Mouse (Mus musculus) heart, embryonic 15.5 days (tissue): Measurements from ENCODE around the gene Brd2. TPM values are rescaled to one million over a fixed set of nuclear protein-coding genes. Genes with fewer than 3 reads are reported as not detected.

ENCODE experiments used
- ATAC-seq: fragments of 200-750 bp; cut with Nextera tagmentation; replicated peaks from 2 replicates; pipeline ENCODE4 v1.8.0; 2017; ENCODE audit warnings: low read depth, moderate TSS enrichment; ENCODE audit not compliant: insufficient number of reproducible peaks, insufficient read depth, low FRiP score
- H3K27ac ChIP-seq: fragments of 300-500 bp; sonication (generic); 2 replicates; pipeline ENCODE4 v1.5.1; 2015; ENCODE audit warnings: mild to moderate bottlenecking, inconsistent platforms
- H3K27me3 ChIP-seq: fragments of 300-500 bp; sonication (generic); 2 replicates; pipeline ENCODE4 v1.6.1; 2015; ENCODE audit warnings: inconsistent platforms
- H3K36me3 ChIP-seq: fragments of 300-500 bp; sonication (generic); 2 replicates; pipeline ENCODE4 v1.6.1; 2015; ENCODE audit warnings: mild to moderate bottlenecking, inconsistent platforms
- H3K4me1 ChIP-seq: fragments of 300-500 bp; sonication (generic); replicated peaks from 2 replicates; pipeline ENCODE4 v1.6.1; 2015; ENCODE audit warnings: inconsistent platforms
- H3K4me2 ChIP-seq: fragments of 300-500 bp; sonication (generic); 2 replicates; pipeline ENCODE4 v1.6.1; 2015; ENCODE audit warnings: inconsistent platforms, mild to moderate bottlenecking, moderate library complexity
- H3K4me3 ChIP-seq: fragments of 300-500 bp; sonication (generic); 2 replicates; pipeline ENCODE4 v1.5.1; 2015; ENCODE audit warnings: mild to moderate bottlenecking, inconsistent platforms
- H3K9ac ChIP-seq: fragments of 300-500 bp; sonication (generic); 2 replicates; pipeline ENCODE4 v1.6.1; 2015; ENCODE audit warnings: mild to moderate bottlenecking, inconsistent platforms
- H3K9me3 ChIP-seq: fragments of 300-500 bp; sonication (generic); replicated peaks from 2 replicates; pipeline ENCODE4 v1.6.1; 2016; ENCODE audit warnings: inconsistent platforms
- WGBS: fragments of 180-500 bp; shearing (Covaris S2); methylation state at CpG from one replicate; pipeline ENCODE4 v1.1.7; 2015; ENCODE audit warnings: mixed read lengths; 5-methylcytosine and 5-hydroxymethylcytosine counted together
- polyA plus RNA-seq: library from polyadenylated mRNA; unstranded; fragments of >200 nt; fragmentation: Nextera tagmentation; extraction: Ambion mirVana; gene quantifications from 2 replicates; pipeline ENCODE4 v1.2.1, GENCODE M21; 2015

Brd2 gene
- polyA plus RNA-seq, 1 experiment from 2014 or later: 59.0 TPM

GRCm38 (mm10) chr17:34143461-34143860, 21.0 kb upstream of the Brd2 start:
- Histone ChIP-seq H3K4me3 (no peak overlapping the region), H3K9ac (no peak overlapping the region), H3K4me1 (peaks cover 14% of the 10 kb centered on the region), H3K27me3 (peaks cover 43% of the 10 kb centered on the region), H3K36me3 (no peaks in the 10 kb centered on the region), H3K9me3 (no peaks in the 10 kb centered on the region), H3K27ac (no peak overlapping the region), H3K4me2 (no peak overlapping the region)
- WGBS: 60% methylated on average over 5 of the region's 5 CpGs
- no peak for ATAC-seq

DNA sequence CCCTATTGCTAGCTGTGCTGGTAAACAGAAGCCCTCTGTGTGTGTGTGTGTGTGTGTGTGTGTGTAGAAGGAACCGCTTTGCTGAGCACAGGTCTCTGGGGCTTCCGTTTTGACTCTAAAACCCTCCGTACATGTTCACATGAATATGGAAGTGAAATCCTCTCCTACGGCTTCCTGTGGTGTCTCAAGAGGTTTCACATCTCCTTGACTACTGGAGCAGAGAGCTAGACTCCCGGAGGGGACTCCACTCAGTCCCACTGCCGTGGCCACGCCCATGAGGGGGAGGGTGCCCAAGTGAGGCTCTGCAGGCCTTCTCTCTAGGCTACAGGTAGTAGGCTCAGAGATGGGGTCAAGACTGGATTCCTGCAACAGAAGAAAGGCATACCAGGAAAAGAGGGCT, 20.6 kb upstream of the Brd2 start, which contains the start of gene H2-DMb2:
H2-DMb2 (plus strand) TSS at position 275 of the 400 bp plus-strand sequence.
- Histone ChIP-seq H3K9ac (no peak within 1 kb of the TSS), H3K4me3 (no peak within 1 kb of the TSS), H3K4me1 (peaks cover 14% of the 10 kb centered on the region), H3K27ac (peak within 1 kb of the TSS; percentile 5; the same call in 1 of the 2 replicates), H3K4me2 (no peak within 1 kb of the TSS), H3K36me3 (no peaks in the 10 kb centered on the region), H3K27me3 (peaks cover 47% of the 10 kb centered on the region), H3K9me3 (no peaks in the 10 kb centered on the region)
- WGBS: 34% methylated on average over 7 of the region's 7 CpGs
- ATAC-seq: peak; percentile 41; the same call in 1 of the 2 replicates

- Histone ChIP-seq H3K4me1 (peaks cover 14% of the 10 kb centered on the region), H3K9me3 (no peaks in the 10 kb centered on the region), H3K4me2 (no peak overlapping the region), H3K36me3 (no peaks in the 10 kb centered on the region), H3K27ac (peak overlapping the region; percentile 5; the same call in 1 of the 2 replicates), H3K27me3 (peaks cover 48% of the 10 kb centered on the region), H3K9ac (no peak overlapping the region), H3K4me3 (no peak overlapping the region)
- no peak for ATAC-seq
- WGBS: 60% methylated on average over 7 of the region's 7 CpGs
Measured at GRCm38 (mm10) chr17:34142456-34143010, 20.1 kb upstream of the Brd2 start.

DNA sequence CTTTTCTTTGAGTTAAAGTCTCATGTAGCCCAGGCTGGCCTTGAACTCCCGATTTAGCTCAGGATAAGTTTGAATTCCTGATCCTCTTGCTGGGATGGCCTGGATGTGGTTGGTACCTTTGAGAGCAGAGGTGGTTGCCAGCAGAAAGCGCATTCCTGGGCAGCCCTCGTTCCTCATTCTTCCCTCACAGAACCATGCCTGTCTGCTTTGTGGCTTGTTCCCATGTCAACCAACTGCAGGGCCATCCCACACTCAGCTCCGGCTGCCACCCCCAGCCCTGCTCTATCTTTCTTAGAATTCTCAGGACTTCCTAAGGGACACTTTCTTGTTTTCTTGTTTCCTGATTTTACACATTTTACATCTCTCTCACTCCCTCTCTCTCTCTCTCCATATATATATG, 19.0 kb upstream of the Brd2 start:
- WGBS: 51% methylated on average over 4 of the region's 4 CpGs
- Histone ChIP-seq H3K27me3 (peaks cover 57% of the 10 kb centered on the region), H3K27ac (no peak overlapping the region)

DNA sequence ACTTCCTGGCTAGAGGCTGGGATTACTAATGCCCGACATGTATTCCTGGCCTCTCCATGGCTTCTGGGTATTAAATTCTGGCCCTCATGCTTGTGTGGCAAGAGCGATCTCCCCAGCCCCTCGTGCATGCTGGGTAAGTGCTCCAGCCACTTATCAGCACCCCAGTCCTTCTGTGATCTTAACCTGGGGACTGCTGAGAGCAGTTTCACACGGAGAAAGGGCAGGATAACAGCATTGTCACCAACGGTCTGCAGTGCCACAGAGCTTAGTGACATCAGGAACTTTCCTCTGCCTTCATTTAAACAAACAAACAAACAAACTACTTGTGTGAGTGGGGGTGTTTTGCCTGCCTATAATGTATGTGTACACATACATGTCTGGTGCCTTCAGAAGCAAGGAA, 17.8 kb upstream of the Brd2 start:
- Histone ChIP-seq H3K27ac (no peak overlapping the region), H3K27me3 (peaks cover 61% of the 10 kb centered on the region)

More for the DNA sequence above, 19.0 kb upstream of the Brd2 start:
- Histone ChIP-seq H3K9ac (no peak overlapping the region), H3K36me3 (no peaks in the 10 kb centered on the region), H3K4me2 (no peak overlapping the region), H3K4me1 (peaks cover 14% of the 10 kb centered on the region), H3K4me3 (no peak overlapping the region), H3K9me3 (no peaks in the 10 kb centered on the region)
- ATAC-seq: no peak

DNA sequence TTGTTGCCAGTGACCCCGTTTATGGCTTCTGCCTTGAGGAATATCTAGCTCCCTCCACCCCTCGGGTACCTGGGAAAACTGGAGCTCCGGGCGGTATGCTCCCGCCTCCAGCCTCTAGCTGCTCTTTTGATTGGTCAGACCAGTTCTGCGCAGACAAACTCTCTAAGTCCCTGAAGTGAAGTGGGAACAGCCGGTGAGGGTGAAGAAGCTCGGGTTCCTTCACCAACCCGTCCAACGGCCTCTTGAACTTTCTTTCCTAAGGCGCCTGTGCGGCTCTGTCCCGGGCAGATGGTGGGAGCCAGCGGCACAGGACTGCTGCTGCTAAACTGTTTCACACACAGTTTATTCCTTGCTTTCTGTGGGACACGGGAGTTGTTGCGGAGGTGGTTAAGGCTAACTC, 17.0 kb upstream of the Brd2 start:
- H3K4me3 ChIP-seq: peak overlapping the region; percentile 42
- no peaks in the 10 kb centered on the region for H3K36me3 ChIP-seq
- H3K4me1 ChIP-seq: peaks cover 19% of the 10 kb centered on the region
- 12% methylated on average over 16 of the region's 16 CpGs for WGBS
- no peaks in the 10 kb centered on the region for H3K9me3 ChIP-seq
- ATAC-seq: no peak
- peak overlapping the region; percentile 25; the same call in 1 of the 2 replicates for H3K9ac ChIP-seq
- H3K4me2 ChIP-seq: peak overlapping the region; percentile 75
- peaks cover 59% of the 10 kb centered on the region for H3K27me3 ChIP-seq
- H3K27ac ChIP-seq: no peak overlapping the region

More for the DNA sequence above, 17.8 kb upstream of the Brd2 start:
- Histone ChIP-seq H3K9me3 (no peaks in the 10 kb centered on the region), H3K4me3 (peak overlapping the region; percentile 42), H3K4me1 (peaks cover 19% of the 10 kb centered on the region), H3K4me2 (peak overlapping the region; percentile 75), H3K9ac (no peak overlapping the region), H3K36me3 (no peaks in the 10 kb centered on the region)
- ATAC-seq: no peak
- WGBS: 5% methylated on average over 5 of the region's 5 CpGs

DNA sequence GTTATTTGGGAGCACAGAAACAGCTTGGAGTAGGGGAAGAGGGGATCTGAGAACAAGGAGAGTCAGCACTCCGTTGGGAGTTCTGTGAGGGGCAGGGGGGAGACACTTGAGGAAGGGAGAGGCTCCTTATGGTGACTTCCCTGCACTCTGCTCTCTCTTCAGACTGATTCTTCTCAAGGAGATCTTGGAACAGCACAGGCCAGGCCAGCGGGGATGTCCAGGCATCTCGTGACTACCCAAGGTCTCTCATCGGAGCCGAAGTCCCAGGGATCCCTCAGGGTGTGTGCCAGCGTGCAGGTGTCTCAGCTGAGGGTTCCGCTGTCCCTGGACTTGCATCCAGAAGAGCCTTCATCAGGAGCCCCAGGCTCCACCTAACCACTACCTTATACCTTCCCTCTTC, 16.2 kb upstream of the Brd2 start:
- no peak for ATAC-seq
- Histone ChIP-seq H3K36me3 (no peaks in the 10 kb centered on the region), H3K27me3 (peaks cover 59% of the 10 kb centered on the region), H3K9me3 (no peaks in the 10 kb centered on the region), H3K4me1 (peaks cover 19% of the 10 kb centered on the region), H3K4me2 (no peak overlapping the region), H3K9ac (no peak overlapping the region), H3K27ac (no peak overlapping the region), H3K4me3 (no peak overlapping the region)
- 74% methylated on average over 7 of the region's 7 CpGs for WGBS

DNA sequence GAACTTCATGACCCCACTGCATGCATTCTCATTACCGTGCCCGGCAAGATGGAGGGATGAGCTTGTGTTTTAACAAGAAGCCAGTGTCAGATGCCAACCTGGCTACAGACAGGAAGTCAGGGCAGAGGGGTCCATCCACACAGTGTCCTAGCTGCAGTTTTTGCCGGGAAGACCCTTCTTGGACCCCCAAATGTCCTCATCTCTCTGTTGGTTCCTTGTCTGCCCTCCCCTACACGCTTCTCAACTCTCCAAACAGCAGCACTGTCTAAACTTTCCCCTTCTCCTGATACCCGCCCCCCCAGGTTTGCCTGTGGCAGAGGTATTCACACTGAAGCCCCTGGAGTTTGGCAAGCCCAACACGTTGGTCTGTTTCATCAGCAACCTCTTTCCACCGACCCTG, 15.2 kb upstream of the Brd2 start:
- WGBS: 67% methylated on average over 7 of the region's 7 CpGs
- no peak overlapping the region for H3K4me2 ChIP-seq
- no peak for ATAC-seq
- H3K4me3 ChIP-seq: no peak overlapping the region
- no peaks in the 10 kb centered on the region for H3K36me3 ChIP-seq
- H3K27me3 ChIP-seq: peaks cover 59% of the 10 kb centered on the region
- H3K27ac ChIP-seq: no peak overlapping the region
- no peaks in the 10 kb centered on the region for H3K9me3 ChIP-seq
- peaks cover 19% of the 10 kb centered on the region for H3K4me1 ChIP-seq
- no peak overlapping the region for H3K9ac ChIP-seq

- WGBS: 5% methylated on average over 31 of the region's 31 CpGs
- ATAC-seq: peak; percentile 95
- Histone ChIP-seq H3K4me2 (peak overlapping the region; percentile 83), H3K36me3 (no peaks in the 10 kb centered on the region), H3K9ac (peak overlapping the region; percentile 42), H3K9me3 (no peaks in the 10 kb centered on the region), H3K4me3 (peak overlapping the region; percentile 47), H3K4me1 (peaks cover 19% of the 10 kb centered on the region), H3K27ac (no peak overlapping the region), H3K27me3 (peaks cover 46% of the 10 kb centered on the region)
Measured at GRCm38 (mm10) chr17:34135297-34136224, 13.1 kb upstream of the Brd2 start.

DNA sequence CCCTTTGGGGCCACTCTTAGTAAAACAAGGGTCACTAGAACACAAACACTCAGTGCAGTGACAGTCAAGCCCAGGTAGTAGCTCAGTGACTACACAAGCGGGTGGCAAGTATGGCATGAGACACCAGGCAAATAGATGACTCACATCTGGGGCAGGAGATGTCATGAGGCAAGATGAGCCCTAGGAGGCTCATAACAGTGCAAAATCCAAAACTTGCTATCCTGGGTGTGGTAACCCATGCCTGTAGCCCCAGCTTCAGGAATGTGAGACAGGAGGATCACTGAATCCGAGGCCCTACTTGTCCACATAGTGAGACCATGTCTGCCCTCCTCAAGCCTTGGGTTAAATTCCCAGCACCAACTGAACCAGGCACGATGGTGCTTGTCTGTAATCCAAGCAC, 12.0 kb upstream of the Brd2 start:
- Histone ChIP-seq H3K36me3 (no peaks in the 10 kb centered on the region), H3K4me2 (no peak overlapping the region), H3K9ac (no peak overlapping the region), H3K4me3 (no peak overlapping the region), H3K27ac (no peak overlapping the region), H3K9me3 (no peaks in the 10 kb centered on the region), H3K27me3 (peaks cover 35% of the 10 kb centered on the region), H3K4me1 (peaks cover 10% of the 10 kb centered on the region)
- ATAC-seq: no peak
- WGBS: 73% methylated on average over 3 of the region's 3 CpGs

GRCm38 (mm10) chr17:34133289-34133688, 10.9 kb upstream of the Brd2 start:
- 78% methylated on average over 11 of the region's 11 CpGs for WGBS
- H3K9ac ChIP-seq: no peak overlapping the region

More at GRCm38 (mm10) chr17:34133289-34133688, 10.9 kb upstream of the Brd2 start:
- no peaks in the 10 kb centered on the region for H3K36me3 ChIP-seq
- H3K27ac ChIP-seq: no peak overlapping the region
- H3K4me2 ChIP-seq: no peak overlapping the region
- peaks cover 16% of the 10 kb centered on the region for H3K4me1 ChIP-seq
- peaks cover 23% of the 10 kb centered on the region for H3K27me3 ChIP-seq
- H3K9me3 ChIP-seq: no peaks in the 10 kb centered on the region
- no peak for ATAC-seq
- H3K4me3 ChIP-seq: no peak overlapping the region
